Mouse (Mus musculus): ENCODE results near the gene H2al1o. TPM values are rescaled to one million over a fixed set of nuclear protein-coding genes. Genes with fewer than 3 reads are reported as not detected.

H2al1o gene
- polyA plus RNA-seq (2017; shearing (Covaris generic)): not detected

DNA sequence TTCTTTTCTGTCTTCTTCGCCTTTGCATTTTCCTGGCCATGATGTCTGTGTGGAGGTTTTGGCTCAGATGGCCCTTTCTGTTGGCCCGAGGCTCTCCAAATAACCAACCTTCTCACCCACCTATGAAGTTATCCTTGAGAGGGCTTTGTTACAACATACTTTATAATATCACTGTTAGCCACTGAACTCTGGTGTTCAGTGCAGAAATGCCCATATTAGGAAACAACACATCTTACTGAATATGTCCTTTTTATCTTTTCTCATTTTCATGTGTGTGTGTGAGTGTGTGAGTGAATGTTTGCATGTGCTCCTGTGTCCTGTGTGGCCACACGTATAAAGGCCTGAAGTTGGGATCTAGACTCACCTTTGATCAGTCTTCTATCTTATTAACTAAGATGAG, at the start of gene H2al1o:
H2al1o (minus strand) TSS at position 101 of the 400 bp plus-strand sequence.

Other genes starting within 250 kb of the H2al1o start
- gene H2al1k, start 221.8 kb downstream of the H2al1o start, polyA plus RNA-seq (2017; shearing (Covaris generic)): not detected
- 65.2 TPM for gene Cybb, start 84.6 kb downstream of the H2al1o start, polyA plus RNA-seq (2017; shearing (Covaris generic))
- 58.1 TPM for gene Dynlt3, start 90.6 kb upstream of the H2al1o start, polyA plus RNA-seq (2017; shearing (Covaris generic))